Mouse (Mus musculus) spleen, postnatal 10 days (tissue): Measurements from ENCODE around the gene Ttc7.

Experiments
- DNase-seq, 2 experiments: peaks; one replicate each; pipeline ENCODE4 v3.0.0; 2021 to 2022; ENCODE audit warnings: low spot score in 2 of 2

Gene Ttc7

GRCm38 (mm10) chr17:87282706-87283053 is at the start of gene Ttc7:
Gene Ttc7, plus strand, starts transcription at chr17:87282886.
- peak; percentile 98 to 99 for DNase-seq

GRCm38 (mm10) chr17:87235019-87235418 is 47.7 kb upstream of the Ttc7 start:
- DNase-seq = no peak

GRCm38 (mm10) chr17:87236725-87237650 is 45.7 kb upstream of the Ttc7 start:
- no peak for DNase-seq

GRCm38 (mm10) chr17:87237826-87238225 is 44.9 kb upstream of the Ttc7 start:
- DNase-seq = no peak

- no peak for DNase-seq
Observed at GRCm38 (mm10) chr17:87246103-87246502, 36.6 kb upstream of the Ttc7 start.

- DNase-seq = no peak
Observed at GRCm38 (mm10) chr17:87254384-87254783, 28.3 kb upstream of the Ttc7 start.

GRCm38 (mm10) chr17:87255672-87256071 is 27.0 kb upstream of the Ttc7 start:
- DNase-seq = no peak

GRCm38 (mm10) chr17:87263401-87263800 is 19.3 kb upstream of the Ttc7 start:
- DNase-seq = no peak

GRCm38 (mm10) chr17:87264054-87264830 is 18.4 kb upstream of the Ttc7 start:
- no peak for DNase-seq

GRCm38 (mm10) chr17:87264927-87265791 is 17.5 kb upstream of the Ttc7 start:
- no peak for DNase-seq

- peak; percentile 83 to 96 for DNase-seq
Observed at GRCm38 (mm10) chr17:87265792-87266186, 16.9 kb upstream of the Ttc7 start, which contains the start of gene Mcfd2. Gene Mcfd2, minus strand, starts transcription at chr17:87265935.

GRCm38 (mm10) chr17:87269454-87269853 is 13.2 kb upstream of the Ttc7 start:
- no peak for DNase-seq

GRCm38 (mm10) chr17:87275363-87276341 is 7.0 kb upstream of the Ttc7 start:
- DNase-seq = no peak

GRCm38 (mm10) chr17:87282007-87282705 is 530 bp upstream of the Ttc7 start:
- DNase-seq = peak; percentile 89 to 95

GRCm38 (mm10) chr17:87283055-87283754 is 519 bp downstream of the Ttc7 start:
- peak; percentile 71 to 78 for DNase-seq

GRCm38 (mm10) chr17:87283755-87284481 is 1.2 kb downstream of the Ttc7 start:
- DNase-seq = peak; percentile 61 to 77

GRCm38 (mm10) chr17:87284482-87285040 is 1.9 kb downstream of the Ttc7 start:
- DNase-seq = no peak
